Mouse (Mus musculus) liver, embryonic 14.5 days (tissue): Measurements from ENCODE around the gene Csrnp3. TPM values are rescaled to one million over a fixed set of nuclear protein-coding genes. Genes with fewer than 3 reads are reported as not detected.
A peak's percentile ranks its signal among the peaks of the same experiment; 100 is the strongest.
"Not testable (repeated sequence)": the region's sequence is repeated elsewhere in the genome, so short reads cannot be mapped to it uniquely, and the experiment has no call there.

Experiments used
- ATAC-seq: fragments of 200-750 bp; cut with Nextera tagmentation; 2 replicates; pipeline ENCODE4 v1.8.0; 2017; ENCODE audit warnings: moderate number of reproducible peaks, mild to moderate bottlenecking, moderate library complexity; ENCODE audit not compliant: insufficient read depth
- DNase-seq, 3 experiments: peaks; one replicate each; pipeline ENCODE4 v3.0.0-alpha.2; 2012 to 2013; ENCODE audit warnings: low read depth in 3 of 3, low spot score in 3 of 3
- H3K27ac ChIP-seq: fragments of 300-500 bp; sonication (generic); 2 replicates; pipeline ENCODE4 v1.5.1; 2014; ENCODE audit warnings: moderate library complexity, mild to moderate bottlenecking, control low read depth, inconsistent platforms
- H3K27me3 ChIP-seq: fragments of 300-500 bp; sonication (generic); 2 replicates; pipeline ENCODE4 v1.6.1; 2014; ENCODE audit warnings: mild to moderate bottlenecking, low read length, moderate library complexity; ENCODE audit not compliant: control insufficient read depth, insufficient read depth
- H3K36me3 ChIP-seq: fragments of 300-500 bp; sonication (generic); replicated peaks from 2 replicates; pipeline ENCODE4 v1.6.1; 2014; ENCODE audit warnings: low read depth; ENCODE audit not compliant: control insufficient read depth, insufficient read depth
- H3K4me1 ChIP-seq, 2 experiments: fragments of 200-500 bp in 1 of 2; fragments of 300-500 bp in 1 of 2; sonication (generic) in 1 of 2; replicated peaks; 2 replicates each; pipeline ENCODE4 v1.6.1; 2012 to 2014; ENCODE audit warnings: antibody characterized with exemption in 1 of 2, inconsistent platforms in 1 of 2, low read length in 1 of 2; ENCODE audit not compliant: control insufficient read depth in 2 of 2, insufficient read depth in 2 of 2
- H3K4me2 ChIP-seq: fragments of 300-500 bp; sonication (generic); 2 replicates; pipeline ENCODE4 v1.6.1; 2014; ENCODE audit warnings: low read depth, mild to moderate bottlenecking, control low read depth, moderate library complexity
- H3K4me3 ChIP-seq, 2 experiments: fragments of 200-500 bp in 1 of 2; fragments of 300-500 bp in 1 of 2; sonication (generic) in 1 of 2; 2 replicates each; pipeline ENCODE4 v1.5.1; 2012 to 2014; ENCODE audit warnings: low read depth in 2 of 2, low read length in 2 of 2, mild to moderate bottlenecking in 2 of 2, control low read depth in 1 of 2, inconsistent platforms in 1 of 2, moderate library complexity in 1 of 2; ENCODE audit not compliant: insufficient read depth in 1 of 2
- H3K9ac ChIP-seq: fragments of 300-500 bp; sonication (generic); replicated peaks from 2 replicates; pipeline ENCODE4 v1.6.1; 2014; ENCODE audit warnings: mild to moderate bottlenecking, control low read depth, moderate library complexity
- H3K9me3 ChIP-seq: fragments of 300-500 bp; sonication (generic); 2 replicates; pipeline ENCODE4 v1.6.1; 2016; ENCODE audit warnings: low read length, mixed read lengths; ENCODE audit not compliant: control insufficient read depth
- CTCF ChIP-seq: IDR thresholded peaks from 2 replicates; pipeline ENCODE4 v1.5.1; 2016; ENCODE audit warnings: antibody characterized with exemption, low read depth, control low read depth
- EP300 ChIP-seq: IDR thresholded peaks from 2 replicates; pipeline ENCODE4 v1.6.1; 2016; ENCODE audit warnings: antibody characterized with exemption, low read depth
- WGBS: fragments of 180-500 bp; shearing (Covaris S2); extraction: QIAGEN DNeasy Blood & Tissue Kit; methylation state at CpG from one replicate; pipeline ENCODE4 v1.1.7; 2014; ENCODE audit not compliant: insufficient replicate concordance; 5-methylcytosine and 5-hydroxymethylcytosine counted together
- polyA plus RNA-seq, 2 experiments: library from polyadenylated mRNA; depleted of rRNA in 1 of 2; stranded (reverse) in 1 of 2; unstranded in 1 of 2; fragments of >200 nt; fragmentation: Nextera tagmentation in 1 of 2; extraction: Ambion mirVana in 1 of 2; gene quantifications; 2 replicates each; pipeline versions ENCODE4 v1.2.1 to v1.2.3; 2012 to 2014

Csrnp3 gene
- 0.02 and 0.05 TPM in 2 replicates for polyA plus RNA-seq (2012; rRNA removed)
- 0.13 TPM in 1 of 2 replicates, not detected in the other for polyA plus RNA-seq (2014; fragmentation: Nextera tagmentation; extraction: Ambion mirVana)

GRCm38 (mm10) chr2:65845551-65845950 is at the start of gene Csrnp3:
TSS of gene Csrnp3 (plus strand) at chr2:65845767.
- TF ChIP-seq EP300 (no peak), CTCF (no peak)
- Histone ChIP-seq H3K27ac (no peak within 1 kb of the TSS), H3K4me1 (peaks cover 9 to 10% of the 10 kb centered on the region in 2 experiments), H3K27me3 (peaks cover 21% of the 10 kb centered on the region), H3K9ac (no peak within 1 kb of the TSS), H3K36me3 (no peaks in the 10 kb centered on the region), H3K9me3 (no peaks in the 10 kb centered on the region), H3K4me3 (peak within 1 kb of the TSS; percentile 24 to 27; a peak in 3 of 4 replicates), H3K4me2 (peak within 1 kb of the TSS; percentile 56)
- DNase-seq, result no peak
- ATAC-seq, result no peak
- 2% methylated on average over 6 of the region's 6 CpGs for WGBS

GRCm38 (mm10) chr2:65801054-65801709 is 44.4 kb upstream of the Csrnp3 start:
- Histone ChIP-seq H3K4me3 (no peak overlapping the region; a peak in 1 of 4 replicates), H3K9me3 (no peaks in the 10 kb centered on the region; the same call in 1 of the 2 replicates), H3K4me2 (peak overlapping the region; percentile 75), H3K36me3 (no peaks in the 10 kb centered on the region), H3K9ac (peak overlapping the region; percentile 47; the same call in 1 of the 2 replicates), H3K27me3 (no peaks in the 10 kb centered on the region), H3K4me1 (peaks cover 19 to 39% of the 10 kb centered on the region in 2 experiments), H3K27ac (peak overlapping the region; percentile 95)
- ATAC-seq (peak; percentile 99), DNase-seq (peak; percentile 86 to 92 (median 86))
- TF ChIP-seq CTCF (0 out of 2 replicates have a peak, but pooled peaks have one; percentile 3), EP300 (peak; percentile 97)
- WGBS, result 35% methylated on average over 1 of the region's 1 CpGs

GRCm38 (mm10) chr2:65806556-65806955 is 39.0 kb upstream of the Csrnp3 start:
- H3K4me3 ChIP-seq, result no peak overlapping the region
- H3K9me3 ChIP-seq, result no peaks in the 10 kb centered on the region
- ATAC-seq, result peak; percentile 61
- 66% methylated on average over 6 of the region's 6 CpGs for WGBS
- no peak overlapping the region for H3K9ac ChIP-seq
- no peaks in the 10 kb centered on the region for H3K36me3 ChIP-seq
- TF ChIP-seq CTCF (no peak), EP300 (no peak)
- H3K27ac ChIP-seq, result no peak overlapping the region
- H3K4me2 ChIP-seq, result no peak overlapping the region
- DNase-seq, result no peak
- H3K4me1 ChIP-seq, result peaks cover 10 to 23% of the 10 kb centered on the region in 2 experiments
- H3K27me3 ChIP-seq, result no peaks in the 10 kb centered on the region

GRCm38 (mm10) chr2:65811203-65811602 is 34.4 kb upstream of the Csrnp3 start:
- not testable (repeated sequence) for ATAC-seq, H3K27ac ChIP-seq, H3K9ac ChIP-seq, DNase-seq, H3K4me2 ChIP-seq, H3K36me3 ChIP-seq, H3K9me3 ChIP-seq, H3K4me3 ChIP-seq, H3K4me1 ChIP-seq, H3K27me3 ChIP-seq
- 90% methylated on average over 6 of the region's 6 CpGs for WGBS

- 0 out of 2 replicates have a peak overlapping the region, but pooled peaks have one; percentile 24 for H3K9ac ChIP-seq
- no peak overlapping the region; the same call in 1 of the 2 replicates for H3K27ac ChIP-seq
- DNase-seq, result no peak
- no peaks in the 10 kb centered on the region for H3K27me3 ChIP-seq
- H3K9me3 ChIP-seq, result no peaks in the 10 kb centered on the region
- no peaks in the 10 kb centered on the region for H3K36me3 ChIP-seq
- peak overlapping the region in 1 of 2 experiments; percentile 23; a peak in 2 of 4 replicates for H3K4me3 ChIP-seq
- WGBS, result 22% methylated on average over 20 of the region's 20 CpGs
- ATAC-seq, result no peak
- H3K4me2 ChIP-seq, result peak overlapping the region; percentile 38
- TF ChIP-seq EP300, result no peak
- TF ChIP-seq CTCF, result no peak
- peaks cover 42% of the 10 kb centered on the region in 2 experiments for H3K4me1 ChIP-seq
These were observed 27.3 kb upstream of the Csrnp3 start for GRCm38 (mm10) chr2:65818080-65818796.
